Mouse (Mus musculus): ENCODE results near the gene Aebp2.

DNA sequence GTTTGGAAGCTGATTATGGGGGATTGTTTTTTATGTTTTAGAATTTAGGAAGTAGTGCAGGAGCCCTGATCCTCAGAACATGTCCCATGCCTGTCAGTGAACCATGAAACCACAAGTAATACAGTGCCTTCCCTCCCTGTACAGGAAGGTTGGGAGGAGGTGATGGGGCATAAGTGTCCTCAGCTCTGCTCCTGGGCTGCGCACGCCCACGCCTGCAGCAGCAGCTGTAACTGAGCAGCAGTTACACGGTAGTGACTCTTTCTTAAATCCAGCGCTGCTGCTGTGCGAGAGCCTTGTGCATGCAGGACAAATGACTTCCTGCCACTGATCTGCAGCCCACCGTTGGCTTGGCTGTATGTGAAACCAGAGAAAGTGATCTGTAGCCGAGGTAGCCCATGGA is 46.3 kb upstream of the Aebp2 start:
- TF ChIP-seq CTCF (IDR thresholded peaks at IDR 0.05; ENCODE audit: low read depth) (no peak), EP300 (optimal IDR thresholded peaks at IDR 0.05) (no peak)

Measured in stomach, postnatal 0 days (tissue).